Mouse (Mus musculus) intestine, postnatal 0 days (tissue): ENCODE results near the gene Wdcp. TPM values are rescaled to one million over a fixed set of nuclear protein-coding genes. Genes with fewer than 3 reads are reported as not detected.
A peak's percentile ranks its signal among the peaks of the same experiment; 100 is the strongest.

ENCODE experiments used
- ATAC-seq: fragments of 200-750 bp; cut with Nextera tagmentation; 2 replicates; pipeline ENCODE4 v1.8.0; 2017; ENCODE audit warnings: mild to moderate bottlenecking, moderate TSS enrichment, moderate library complexity
- H3K27ac ChIP-seq: fragments of 300-500 bp; sonication (generic); 2 replicates; pipeline ENCODE4 v1.5.1; 2014; ENCODE audit warnings: mild to moderate bottlenecking, low read depth, low read length, moderate library complexity
- H3K27me3 ChIP-seq: fragments of 300-500 bp; sonication (generic); replicated peaks from 2 replicates; pipeline ENCODE4 v1.6.1; 2014; ENCODE audit warnings: low read length, mixed read lengths; ENCODE audit not compliant: control insufficient read depth, insufficient read depth
- H3K36me3 ChIP-seq: fragments of 300-500 bp; sonication (generic); 2 replicates; pipeline ENCODE4 v1.6.1; 2014; ENCODE audit warnings: mild to moderate bottlenecking, moderate library complexity; ENCODE audit not compliant: control insufficient read depth, insufficient read depth
- H3K4me1 ChIP-seq: fragments of 300-500 bp; sonication (generic); replicated peaks from 2 replicates; pipeline ENCODE4 v1.6.1; 2014; ENCODE audit warnings: antibody characterized with exemption, low read length, mixed read lengths; ENCODE audit not compliant: control insufficient read depth, insufficient read depth
- H3K4me2 ChIP-seq: fragments of 300-500 bp; sonication (generic); replicated peaks from 2 replicates; pipeline ENCODE4 v1.6.1; 2014; ENCODE audit warnings: low read depth, mild to moderate bottlenecking, moderate library complexity
- H3K4me3 ChIP-seq: fragments of 300-500 bp; sonication (generic); 2 replicates; pipeline ENCODE4 v1.5.1; 2014; ENCODE audit warnings: low read depth, low read length
- H3K9ac ChIP-seq: fragments of 300-500 bp; sonication (generic); 2 replicates; pipeline ENCODE4 v1.6.1; 2014; ENCODE audit warnings: mild to moderate bottlenecking, low read depth, low read length
- H3K9me3 ChIP-seq: fragments of 300-500 bp; sonication (generic); 2 replicates; pipeline ENCODE4 v1.6.1; 2016; ENCODE audit warnings: mixed run types; ENCODE audit not compliant: control insufficient read depth
- CTCF ChIP-seq: sonication (generic); IDR thresholded peaks from 2 replicates; pipeline ENCODE4 v1.5.1; 2016; ENCODE audit warnings: low read depth, mild to moderate bottlenecking, control low read depth, antibody characterized with exemption, moderate library complexity
- WGBS: fragments of 180-500 bp; shearing (Covaris S2); extraction: QIAGEN DNeasy Blood & Tissue Kit; methylation state at CpG from one replicate; pipeline ENCODE4 v1.1.7; 2014; 5-methylcytosine and 5-hydroxymethylcytosine counted together
- polyA plus RNA-seq: library from polyadenylated mRNA; unstranded; fragments of >200 nt; fragmentation: Nextera tagmentation; extraction: Ambion mirVana; gene quantifications from 2 replicates; pipeline ENCODE4 v1.2.1, GENCODE M21; 2015

The Wdcp gene
- polyA plus RNA-seq, 1 experiment from 2014 or later, result 7.3 TPM

- H3K9ac ChIP-seq, result peak overlapping the region; percentile 53
- TF ChIP-seq CTCF, result no peak
- peak overlapping the region; percentile 87 for H3K27ac ChIP-seq
- H3K4me1 ChIP-seq, result peaks cover 10% of the 10 kb centered on the region; the same call in 1 of the 2 replicates
- H3K27me3 ChIP-seq, result no peaks in the 10 kb centered on the region
- no peaks in the 10 kb centered on the region for H3K9me3 ChIP-seq
- ATAC-seq, result peak; percentile 6; the same call in 1 of the 2 replicates
- WGBS, result 5% methylated on average over 24 of the region's 24 CpGs
- peaks cover 13% of the 10 kb centered on the region for H3K36me3 ChIP-seq
- H3K4me2 ChIP-seq, result peak overlapping the region; percentile 86
- peak overlapping the region; percentile 86 for H3K4me3 ChIP-seq
Observed at GRCm38 (mm10) chr12:4816680-4817360, 26.3 kb upstream of the Wdcp start.

- 0 out of 2 replicates have a peak, but pooled peaks have one; percentile 6 for TF ChIP-seq CTCF
- Histone ChIP-seq H3K27me3 (no peaks in the 10 kb centered on the region), H3K9me3 (no peaks in the 10 kb centered on the region), H3K27ac (peak within 1 kb of the TSS; percentile 87), H3K4me1 (peaks cover 10% of the 10 kb centered on the region; the same call in 1 of the 2 replicates), H3K36me3 (peaks cover 17% of the 10 kb centered on the region), H3K4me2 (peak within 1 kb of the TSS; percentile 86), H3K4me3 (peak within 1 kb of the TSS; percentile 86), H3K9ac (peak within 1 kb of the TSS; percentile 74)
- ATAC-seq, result peak; percentile 99
- WGBS, result under 1% methylated on average over 49 of the region's 49 CpGs
Observed at GRCm38 (mm10) chr12:4817361-4818101, 25.6 kb upstream of the Wdcp start, which contains the start of gene Sf3b6. TSS of gene Sf3b6 (plus strand) at chr12:4817544.

- TF ChIP-seq CTCF, result peak; percentile 32
- H3K9me3 ChIP-seq, result no peaks in the 10 kb centered on the region
- no peak for ATAC-seq
Observed at GRCm38 (mm10) chr12:4827256-4827655, 15.8 kb upstream of the Wdcp start.

GRCm38 (mm10) chr12:4836959-4837358 lies 6.1 kb upstream of the Wdcp start:
- no peak for ATAC-seq
- 9% methylated on average over 4 of the region's 4 CpGs for WGBS
- H3K36me3 ChIP-seq, result 0 out of 2 replicates have a peak, but pooled peaks cover 4% of the 10 kb centered on the region

More at GRCm38 (mm10) chr12:4827256-4827655, 15.8 kb upstream of the Wdcp start:
- Histone ChIP-seq H3K4me3 (no peak overlapping the region), H3K36me3 (peaks cover 46% of the 10 kb centered on the region), H3K4me1 (no peaks in the 10 kb centered on the region), H3K4me2 (no peak overlapping the region), H3K27me3 (no peaks in the 10 kb centered on the region), H3K27ac (no peak overlapping the region), H3K9ac (no peak overlapping the region)
- WGBS, result 73% methylated on average over 3 of the region's 3 CpGs

GRCm38 (mm10) chr12:4840010-4840409 lies 3.1 kb upstream of the Wdcp start:
- Histone ChIP-seq H3K4me2 (peak overlapping the region; percentile 100), H3K4me1 (no peaks in the 10 kb centered on the region), H3K27ac (no peak overlapping the region), H3K9me3 (no peaks in the 10 kb centered on the region), H3K27me3 (no peaks in the 10 kb centered on the region), H3K9ac (no peak overlapping the region), H3K36me3 (no peaks in the 10 kb centered on the region), H3K4me3 (no peak overlapping the region)
- ATAC-seq, result no peak
- TF ChIP-seq CTCF, result no peak
- WGBS, result 46% methylated on average over 6 of the region's 6 CpGs

More at GRCm38 (mm10) chr12:4836959-4837358, 6.1 kb upstream of the Wdcp start:
- H3K27ac ChIP-seq, result no peak overlapping the region
- H3K4me1 ChIP-seq, result no peaks in the 10 kb centered on the region
- no peaks in the 10 kb centered on the region for H3K9me3 ChIP-seq
- H3K4me2 ChIP-seq, result no peak overlapping the region
- H3K9ac ChIP-seq, result no peak overlapping the region
- no peak for TF ChIP-seq CTCF
- no peak overlapping the region for H3K4me3 ChIP-seq
- no peaks in the 10 kb centered on the region for H3K27me3 ChIP-seq

GRCm38 (mm10) chr12:4840741-4841140 lies 2.4 kb upstream of the Wdcp start:
- H3K4me2 ChIP-seq, result peak overlapping the region; percentile 100
- no peaks in the 10 kb centered on the region for H3K4me1 ChIP-seq
- peak overlapping the region; percentile 78 for H3K4me3 ChIP-seq
- no peaks in the 10 kb centered on the region for H3K36me3 ChIP-seq
- H3K9ac ChIP-seq, result peak overlapping the region; percentile 72
- TF ChIP-seq CTCF, result no peak
- H3K27me3 ChIP-seq, result no peaks in the 10 kb centered on the region
- 7% methylated on average over 11 of the region's 11 CpGs for WGBS
- H3K27ac ChIP-seq, result no peak overlapping the region
- ATAC-seq, result no peak
- no peaks in the 10 kb centered on the region for H3K9me3 ChIP-seq
